Mouse (Mus musculus): ENCODE results near the gene Nemp1.
A peak's percentile ranks its signal among the peaks of the same experiment; 100 is the strongest.

Gene Nemp1

GRCm38 (mm10) chr10:127725136-127725535 lies 58.4 kb downstream of the Nemp1 start:
- DNase-seq (ENCODE audit: low read depth, low spot score): no peak

- DNase-seq (ENCODE audit: low read depth, low spot score): no peak
Observed at GRCm38 (mm10) chr10:127728437-127728836, 61.7 kb downstream of the Nemp1 start.

GRCm38 (mm10) chr10:127730285-127730932 lies 63.7 kb downstream of the Nemp1 start:
- DNase-seq (ENCODE audit: low read depth, low spot score): no peak

GRCm38 (mm10) chr10:127730933-127731310 lies 64.2 kb downstream of the Nemp1 start:
- no peak for DNase-seq (ENCODE audit: low read depth, low spot score)

GRCm38 (mm10) chr10:127731397-127731796 lies 64.7 kb downstream of the Nemp1 start:
- DNase-seq (ENCODE audit: low read depth, low spot score): no peak

- peak; percentile 72 for DNase-seq (ENCODE audit: low read depth, low spot score)
Observed at GRCm38 (mm10) chr10:127734434-127734833, 67.7 kb downstream of the Nemp1 start.

GRCm38 (mm10) chr10:127736266-127736665 lies 69.6 kb downstream of the Nemp1 start:
- no peak for DNase-seq (ENCODE audit: low read depth, low spot score)

- DNase-seq (ENCODE audit: low read depth, low spot score): no peak
Observed at GRCm38 (mm10) chr10:127736916-127737315, 70.2 kb downstream of the Nemp1 start.

GRCm38 (mm10) chr10:127737552-127737951 lies 70.9 kb downstream of the Nemp1 start:
- DNase-seq (ENCODE audit: low read depth, low spot score): no peak

- peak; percentile 68 for DNase-seq (ENCODE audit: low read depth, low spot score)
Observed at GRCm38 (mm10) chr10:127738151-127738882, 71.6 kb downstream of the Nemp1 start.

- DNase-seq (ENCODE audit: low read depth, low spot score): peak; percentile 89
Observed at GRCm38 (mm10) chr10:127739083-127739660, 72.5 kb downstream of the Nemp1 start, which contains the start of gene Zbtb39. Gene Zbtb39 (plus strand): TSS chr10:127739538.

- peak; percentile 55 for DNase-seq (ENCODE audit: low read depth, low spot score)
Observed at GRCm38 (mm10) chr10:127739661-127740161, 73.0 kb downstream of the Nemp1 start.

- DNase-seq (ENCODE audit: low read depth, low spot score): peak; percentile 81
Observed at GRCm38 (mm10) chr10:127744661-127745060, 78.0 kb downstream of the Nemp1 start.

GRCm38 (mm10) chr10:127745886-127746285 lies 79.2 kb downstream of the Nemp1 start:
- peak; percentile 78 for DNase-seq (ENCODE audit: low read depth, low spot score)

GRCm38 (mm10) chr10:127747254-127747653 lies 80.6 kb downstream of the Nemp1 start:
- DNase-seq (ENCODE audit: low read depth, low spot score): peak; percentile 87

- DNase-seq (ENCODE audit: low read depth, low spot score): peak; percentile 72
Observed at GRCm38 (mm10) chr10:127748847-127749612, 82.3 kb downstream of the Nemp1 start.

GRCm38 (mm10) chr10:127750136-127750777 lies 83.6 kb downstream of the Nemp1 start:
- peak; percentile 68 for DNase-seq (ENCODE audit: low read depth, low spot score)
